Mouse (Mus musculus) forebrain, embryonic 14.5 days (tissue): Measurements from ENCODE around the gene Mrpl30. TPM values are rescaled to one million over a fixed set of nuclear protein-coding genes. Genes with fewer than 3 reads are reported as not detected.
A peak's percentile ranks its signal among the peaks of the same experiment; 100 is the strongest.

ENCODE experiments used
- ATAC-seq: fragments of 200-750 bp; cut with Nextera tagmentation; 2 replicates; pipeline ENCODE4 v1.8.0; 2017; ENCODE audit warnings: mild to moderate bottlenecking, moderate library complexity
- DNase-seq: peaks from one replicate; pipeline ENCODE4 v3.0.0-alpha.2; 2015; ENCODE audit warnings: low spot score
- H3K27ac ChIP-seq: fragments of 300-500 bp; sonication (generic); 2 replicates; pipeline ENCODE4 v1.5.1; 2014; ENCODE audit warnings: low read depth, mild to moderate bottlenecking, control low read depth, low read length, moderate library complexity
- H3K27me3 ChIP-seq: fragments of 300-500 bp; sonication (generic); replicated peaks from 2 replicates; pipeline ENCODE4 v1.6.1; 2014; ENCODE audit warnings: low read length, control low read depth, mixed read lengths; ENCODE audit not compliant: control insufficient read depth, insufficient read depth
- H3K36me3 ChIP-seq: fragments of 300-500 bp; sonication (generic); 2 replicates; pipeline ENCODE4 v1.6.1; 2014; ENCODE audit warnings: low read length, control low read depth; ENCODE audit not compliant: control insufficient read depth, insufficient read depth
- H3K4me1 ChIP-seq: fragments of 300-500 bp; sonication (generic); 2 replicates; pipeline ENCODE4 v1.6.1; 2014; ENCODE audit warnings: antibody characterized with exemption, low read length, control low read depth; ENCODE audit not compliant: control insufficient read depth, insufficient read depth
- H3K4me2 ChIP-seq: fragments of 300-500 bp; sonication (generic); 2 replicates; pipeline ENCODE4 v1.6.1; 2014; ENCODE audit warnings: mild to moderate bottlenecking, control low read depth, low read length
- H3K4me3 ChIP-seq: fragments of 300-500 bp; sonication (generic); 2 replicates; pipeline ENCODE4 v1.5.1; 2014; ENCODE audit warnings: low read depth, low read length, control low read depth
- H3K9ac ChIP-seq: fragments of 300-500 bp; sonication (generic); 2 replicates; pipeline ENCODE4 v1.6.1; 2014; ENCODE audit warnings: mild to moderate bottlenecking, low read length, control low read depth, moderate library complexity
- H3K9me3 ChIP-seq: fragments of 300-500 bp; sonication (generic); replicated peaks from 2 replicates; pipeline ENCODE4 v1.6.1; 2016; ENCODE audit warnings: low read length, control low read depth, mixed read lengths; ENCODE audit not compliant: control insufficient read depth
- WGBS: fragments of 180-500 bp; shearing (Covaris S2); extraction: QIAGEN DNeasy Blood & Tissue Kit; methylation state at CpG from one replicate; pipeline ENCODE4 v1.1.7; 2014; 5-methylcytosine and 5-hydroxymethylcytosine counted together
- polyA plus RNA-seq: library from polyadenylated mRNA; unstranded; fragments of >200 nt; fragmentation: Nextera tagmentation; extraction: Ambion mirVana; gene quantifications from 2 replicates; pipeline ENCODE4 v1.2.1, GENCODE M21; 2014

Gene Mrpl30
- polyA plus RNA-seq, 1 experiment from 2014 or later = 324 TPM

DNA sequence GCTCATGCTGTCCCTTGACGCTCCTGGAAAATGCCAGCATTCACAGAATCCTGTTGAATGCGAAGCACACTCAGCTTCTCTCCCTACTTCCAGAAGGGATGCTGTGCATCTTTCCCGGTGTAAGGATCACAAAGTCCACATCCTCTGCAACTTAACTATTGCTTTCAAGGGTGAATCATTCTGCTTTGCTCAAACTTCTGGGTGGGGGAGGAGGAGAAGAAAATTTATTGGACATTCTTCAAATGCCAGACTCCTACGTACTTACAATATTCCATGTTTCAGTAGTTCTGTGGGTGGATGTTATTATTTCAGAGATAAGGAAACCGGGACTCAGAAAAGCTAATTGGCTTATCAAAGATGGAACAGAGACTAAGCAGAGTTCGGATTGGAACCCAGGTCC lies 27.8 kb downstream of the Mrpl30 start:
- Histone ChIP-seq H3K9ac (no peak overlapping the region), H3K27ac (no peak overlapping the region), H3K9me3 (no peaks in the 10 kb centered on the region), H3K4me2 (no peak overlapping the region), H3K27me3 (no peaks in the 10 kb centered on the region), H3K36me3 (no peaks in the 10 kb centered on the region), H3K4me1 (no peaks in the 10 kb centered on the region), H3K4me3 (no peak overlapping the region)
- 86% methylated on average over 6 of the region's 6 CpGs for WGBS
- ATAC-seq (no peak), DNase-seq (no peak)

DNA sequence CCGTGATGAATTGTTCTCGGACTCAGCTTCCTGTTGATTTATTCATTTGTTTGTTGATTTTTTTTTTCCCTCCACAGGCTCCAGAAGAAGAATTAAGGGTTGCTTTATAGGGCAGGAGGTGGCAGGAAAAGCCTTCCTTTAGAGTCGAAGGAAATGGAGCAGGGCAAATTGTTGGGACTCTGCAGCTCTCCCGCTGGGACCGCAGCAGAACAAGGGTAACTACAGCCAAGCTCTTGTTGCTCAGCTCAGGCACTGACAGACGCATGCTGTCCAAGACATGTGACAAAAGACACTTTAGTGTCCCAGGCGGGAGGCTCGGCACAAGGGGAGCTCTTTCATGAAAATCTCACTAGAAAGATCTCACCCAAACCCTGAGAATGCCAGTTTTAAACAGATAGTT lies 32.3 kb downstream of the Mrpl30 start:
- WGBS = 57% methylated on average over 8 of the region's 8 CpGs

DNA sequence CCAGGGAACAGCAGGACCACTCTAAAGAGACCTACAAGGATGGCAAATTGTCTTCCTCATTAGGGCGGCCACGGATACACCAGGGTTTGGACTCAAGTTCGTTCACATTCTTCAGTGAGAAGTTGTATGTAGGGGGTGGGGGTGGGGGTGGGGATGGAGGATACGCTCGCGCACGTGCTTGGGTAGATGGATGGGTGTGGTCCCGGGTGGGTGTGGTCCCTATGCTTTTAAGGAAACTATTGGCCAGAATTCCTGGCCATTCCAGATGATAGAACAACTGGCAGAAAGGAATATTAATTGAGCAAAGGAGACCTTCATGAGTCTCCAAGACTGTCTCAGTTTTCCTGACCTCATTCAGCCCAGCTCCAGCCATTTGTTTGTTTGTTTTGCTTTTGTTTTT lies 35.7 kb downstream of the Mrpl30 start:
- Histone ChIP-seq H3K4me1 (no peaks in the 10 kb centered on the region), H3K9me3 (no peaks in the 10 kb centered on the region), H3K27ac (no peak overlapping the region), H3K27me3 (no peaks in the 10 kb centered on the region), H3K4me2 (no peak overlapping the region), H3K9ac (no peak overlapping the region), H3K36me3 (no peaks in the 10 kb centered on the region), H3K4me3 (no peak overlapping the region)
- no peak for DNase-seq
- WGBS = 81% methylated on average over 8 of the region's 8 CpGs
- no peak for ATAC-seq

More for the DNA sequence above, 32.3 kb downstream of the Mrpl30 start:
- no peak for ATAC-seq
- H3K4me1 ChIP-seq = no peaks in the 10 kb centered on the region
- no peak overlapping the region for H3K9ac ChIP-seq
- DNase-seq = no peak
- H3K4me2 ChIP-seq = no peak overlapping the region
- H3K9me3 ChIP-seq = no peaks in the 10 kb centered on the region
- H3K27ac ChIP-seq = no peak overlapping the region
- no peak overlapping the region for H3K4me3 ChIP-seq
- no peaks in the 10 kb centered on the region for H3K36me3 ChIP-seq
- no peaks in the 10 kb centered on the region for H3K27me3 ChIP-seq

DNA sequence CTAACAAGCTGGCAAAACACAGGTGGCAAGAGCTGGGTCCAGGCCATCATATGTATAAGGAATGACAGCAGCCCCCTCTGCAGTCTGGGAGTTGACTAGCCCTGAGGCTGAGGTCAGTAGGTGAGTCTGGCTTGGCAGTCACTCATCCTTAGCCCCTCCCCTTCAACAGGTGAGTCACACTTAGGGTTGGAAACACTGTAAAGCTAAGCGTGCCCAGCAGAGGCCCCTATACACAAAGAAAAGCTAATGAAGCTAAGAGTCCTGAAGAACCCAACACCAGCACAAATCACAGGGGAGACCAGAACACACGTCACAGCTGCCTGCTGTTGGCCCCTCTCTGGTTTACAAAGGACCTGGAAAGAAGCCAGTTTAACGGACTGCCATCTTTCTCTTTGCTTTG lies 41.5 kb downstream of the Mrpl30 start:
- WGBS = 10% methylated on average over 3 of the region's 3 CpGs
- peak; percentile 14 for DNase-seq
- no peaks in the 10 kb centered on the region for H3K9me3 ChIP-seq
- ATAC-seq = no peak
- H3K4me1 ChIP-seq = no peaks in the 10 kb centered on the region
- H3K27ac ChIP-seq = no peak overlapping the region
- H3K27me3 ChIP-seq = no peaks in the 10 kb centered on the region
- H3K4me3 ChIP-seq = no peak overlapping the region
- no peak overlapping the region for H3K9ac ChIP-seq
- no peaks in the 10 kb centered on the region for H3K36me3 ChIP-seq
- no peak overlapping the region for H3K4me2 ChIP-seq

Other genes starting within 250 kb of the Mrpl30 start
- 1.7 and 2.0 TPM in 2 replicates for gene 2010300C02Rik, start 170.4 kb upstream of the Mrpl30 start, polyA plus RNA-seq
- 13.8 and 16.9 TPM in 2 replicates for gene Tsga10, start 24.0 kb upstream of the Mrpl30 start, polyA plus RNA-seq
- 8.8 and 9.0 TPM in 2 replicates for gene Lipt1, start 18.7 kb upstream of the Mrpl30 start, polyA plus RNA-seq
- 15.3 and 17.4 TPM in 2 replicates for gene Mitd1, start 66 bp upstream of the Mrpl30 start, polyA plus RNA-seq
- not detected in 2 replicates for gene Lyg2, start 26.0 kb downstream of the Mrpl30 start, polyA plus RNA-seq
- not detected in 2 replicates for gene Lyg1, start 67.3 kb downstream of the Mrpl30 start, polyA plus RNA-seq
- 154 and 162 TPM in 2 replicates for gene Txndc9, start 107.4 kb downstream of the Mrpl30 start, polyA plus RNA-seq
- 16.2 and 17.3 TPM in 2 replicates for gene Eif5b, start 107.5 kb downstream of the Mrpl30 start, polyA plus RNA-seq
- 23.4 and 28.9 TPM in 2 replicates for gene Rev1, start 239.3 kb downstream of the Mrpl30 start, polyA plus RNA-seq